Comparison of ENCODE assay signal across 15 mouse cellular contexts in the genomic region with DNA sequence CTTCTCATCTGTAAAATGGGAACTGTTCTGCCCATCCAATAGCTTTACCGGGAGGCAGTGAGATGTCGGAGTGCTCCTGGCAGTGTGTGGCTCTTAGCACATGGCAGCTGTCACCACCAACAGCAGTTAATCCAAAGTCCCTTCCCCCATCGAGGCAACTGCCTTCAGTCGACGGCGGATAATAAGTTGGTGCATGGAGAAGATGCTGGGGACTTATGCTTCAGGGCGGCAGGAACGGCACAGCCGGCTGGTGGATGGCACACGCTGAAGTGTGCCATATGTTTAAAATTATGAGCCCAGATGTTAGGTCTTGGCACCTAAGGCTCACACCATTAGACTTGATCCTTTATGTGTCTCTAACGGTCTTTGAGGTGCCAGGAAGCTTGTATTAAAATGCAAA.
DNase-seq lines count a peak whose midpoint lies in the region; ATAC-seq lines count a peak whose summit lies in the region.
"Had no signal": no experiment of that assay in that cellular context is flagged by ENCODE, and none has a peak within 500 bp of the region (broad histone marks: within the 10 kb centered on the region; RNA-seq: fewer than 3 reads in every experiment).

No protein-coding gene starts in this region.

- no peak overlapping the region for H3K4me2 ChIP-seq in kidney, embryonic 14.5 days (replicated peaks; ENCODE audit: low read depth, low read length)
- no peak overlapping the region for H3K4me2 ChIP-seq in neural tube, embryonic 13.5 days
- no peak overlapping the region for H3K4me2 ChIP-seq in neural tube, embryonic 15.5 days

- peak; percentile 36 to 63 for DNase-seq in cerebellum, postnatal 10 days
- no peak for DNase-seq in cerebellum, adult 18-20 months
- no peak for DNase-seq in kidney, postnatal 4 days
- DNase-seq in layer of hippocampus, postnatal 36 days, result no peak
- DNase-seq in right cerebral cortex, postnatal 4 days, result no peak
- DNase-seq: adrenal gland, postnatal 14 days; heart, postnatal 4 days; kidney, adult 18-20 months; liver had no signal

- H3K4me1 ChIP-seq in kidney, embryonic 14.5 days (ENCODE audit: control insufficient read depth, insufficient read depth, low read length), result peaks cover 19% of the 10 kb centered on the region
- H3K4me1 ChIP-seq in neural tube, embryonic 13.5 days (replicated peaks), result peaks cover 44% of the 10 kb centered on the region
- peaks cover 39% of the 10 kb centered on the region for H3K4me1 ChIP-seq in neural tube, embryonic 15.5 days

- peak overlapping the region; percentile 77; the same call in 1 of the 2 replicates for H3K27ac ChIP-seq in kidney, embryonic 14.5 days (ENCODE audit: low read depth, low read length)
- H3K27ac ChIP-seq in neural tube, embryonic 13.5 days (replicated peaks), result no peak overlapping the region
- no peak overlapping the region for H3K27ac ChIP-seq in neural tube, embryonic 15.5 days (replicated peaks)
- H3K27ac ChIP-seq: midbrain, embryonic 12.5 days had no signal

- H3K27me3 ChIP-seq in kidney, embryonic 14.5 days (ENCODE audit: control insufficient read depth, insufficient read depth, low read length), result no peaks in the 10 kb centered on the region
- peaks cover 40% of the 10 kb centered on the region for H3K27me3 ChIP-seq in neural tube, embryonic 13.5 days
- H3K27me3 ChIP-seq in neural tube, embryonic 15.5 days (replicated peaks), result 0 out of 2 replicates have a peak, but pooled peaks cover 3% of the 10 kb centered on the region

- no peaks in the 10 kb centered on the region for H3K36me3 ChIP-seq in kidney, embryonic 14.5 days (ENCODE audit: control insufficient read depth, insufficient read depth, low read length)
- H3K36me3 ChIP-seq in neural tube, embryonic 13.5 days, result no peaks in the 10 kb centered on the region
- H3K36me3 ChIP-seq in neural tube, embryonic 15.5 days, result no peaks in the 10 kb centered on the region
- H3K36me3 ChIP-seq: midbrain, embryonic 12.5 days had no signal

- ATAC-seq in kidney, embryonic 14.5 days (ENCODE audit: low FRiP score, low TSS enrichment), result no peak
- peak; percentile 26; the same call in 1 of the 2 replicates for ATAC-seq in neural tube, embryonic 13.5 days (ENCODE audit: low read depth)
- no peak for ATAC-seq in neural tube, embryonic 15.5 days (ENCODE audit: low FRiP score)
- ATAC-seq: lung, postnatal 0 days had no signal

- H3K9me3 ChIP-seq in kidney, embryonic 14.5 days (ENCODE audit: control insufficient read depth, low read length), result no peaks in the 10 kb centered on the region
- H3K9me3 ChIP-seq in neural tube, embryonic 13.5 days, result no peaks in the 10 kb centered on the region
- H3K9me3 ChIP-seq in neural tube, embryonic 15.5 days (replicated peaks), result no peaks in the 10 kb centered on the region
- H3K9me3 ChIP-seq: midbrain, embryonic 12.5 days had no signal

- no peak overlapping the region for H3K9ac ChIP-seq in kidney, embryonic 14.5 days (ENCODE audit: low read depth, low read length)
- H3K9ac ChIP-seq in neural tube, embryonic 13.5 days, result no peak overlapping the region
- no peak overlapping the region for H3K9ac ChIP-seq in neural tube, embryonic 15.5 days (replicated peaks)
- H3K9ac ChIP-seq: midbrain, embryonic 12.5 days had no signal

- H3K4me3 ChIP-seq in kidney, embryonic 14.5 days (ENCODE audit: low read length), result no peak overlapping the region
- no peak overlapping the region for H3K4me3 ChIP-seq in neural tube, embryonic 13.5 days
- no peak overlapping the region for H3K4me3 ChIP-seq in neural tube, embryonic 15.5 days (replicated peaks)
- H3K4me3 ChIP-seq: midbrain, embryonic 12.5 days; myocyte had no signal

- WGBS in kidney, embryonic 14.5 days, result 78% methylated on average over 11 of the region's 11 CpGs
- WGBS in neural tube, embryonic 13.5 days, result 39% methylated on average over 11 of the region's 11 CpGs
- 40% methylated on average over 11 of the region's 11 CpGs for WGBS in neural tube, embryonic 15.5 days

Comparison
In these comparisons a context has a peak if more than half of its experiments do, and no peak if none do; other contexts are left out.
1. DNase-seq: peak in cerebellum, postnatal 10 days (2 of 2); none in cerebellum, adult 18-20 months (0 of 2), kidney, postnatal 4 days (0 of 2), layer of hippocampus, postnatal 36 days (0 of 2) and right cerebral cortex, postnatal 4 days (single experiment).